Mouse (Mus musculus): ENCODE results near the gene Rbm33.
A peak's percentile ranks its signal among the peaks of the same experiment; 100 is the strongest.

Gene Rbm33

DNA sequence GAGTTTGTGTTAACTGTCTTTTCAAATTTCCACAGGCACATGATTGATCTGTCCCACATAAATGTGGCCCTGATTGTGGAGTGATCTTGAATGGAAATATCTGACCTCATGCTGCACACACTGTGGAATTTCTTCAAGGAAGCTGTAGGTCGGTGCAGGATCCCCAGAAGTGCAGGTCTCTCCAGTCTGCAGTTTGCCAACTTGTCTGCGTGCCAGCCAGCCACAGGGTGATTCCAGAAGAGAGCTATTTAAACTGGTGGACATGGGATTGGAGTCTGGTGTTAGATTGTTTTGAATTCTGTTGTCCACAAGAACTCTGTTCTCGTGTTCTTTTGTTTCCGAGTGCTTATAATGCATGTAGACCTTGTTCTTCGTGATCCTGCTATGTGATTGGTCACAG, 96.6 kb downstream of the Rbm33 start:
- peak in 1 of 2 experiments; percentile 28 for DNase-seq

DNA sequence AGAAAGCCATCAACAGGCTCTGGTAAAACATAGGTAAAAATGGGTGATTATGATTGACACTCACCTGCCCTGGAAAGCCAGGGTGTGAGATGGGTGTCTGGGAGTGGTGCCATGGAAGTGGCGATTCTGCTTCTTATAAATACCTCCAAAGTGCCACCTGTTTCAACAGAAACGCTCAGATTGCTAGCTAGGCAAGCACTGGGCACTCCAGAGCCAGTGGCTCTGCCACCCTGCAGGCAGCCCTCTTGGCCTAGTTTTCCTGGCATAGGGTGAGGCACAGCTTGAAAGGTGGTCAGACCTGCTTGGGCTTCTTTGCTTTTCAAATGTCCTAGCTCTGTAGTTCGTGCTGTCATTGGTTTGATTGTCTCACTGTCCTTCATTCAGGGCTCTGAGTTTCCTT, 97.2 kb downstream of the Rbm33 start:
- DNase-seq: no peak

DNA sequence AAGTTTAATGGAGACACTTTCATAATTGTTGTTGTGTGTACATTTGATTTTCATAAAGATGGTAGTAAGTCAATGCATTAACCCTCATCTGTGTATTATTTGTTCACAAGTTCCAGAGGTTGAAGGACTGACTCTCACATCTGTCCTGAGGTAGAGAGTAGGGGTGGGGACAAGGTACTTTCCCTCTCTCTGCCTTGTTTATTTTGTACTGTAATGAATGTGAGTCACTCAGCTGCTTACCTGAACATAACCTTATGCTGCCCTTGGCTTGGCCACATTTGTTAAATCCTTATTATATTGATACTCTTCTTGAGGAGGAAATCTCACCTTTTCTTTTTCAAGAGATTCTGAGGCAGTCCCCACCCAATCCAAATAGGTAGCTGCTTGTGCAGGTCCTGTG, 99.1 kb downstream of the Rbm33 start:
- no peak for DNase-seq

- DNase-seq: no peak
Observed at GRCm38 (mm10) chr5:28418734-28419133, 101.8 kb downstream of the Rbm33 start.

- DNase-seq: no peak
Observed at GRCm38 (mm10) chr5:28419640-28420265, 102.8 kb downstream of the Rbm33 start.

GRCm38 (mm10) chr5:28423781-28424180, 106.9 kb downstream of the Rbm33 start:
- no peak for DNase-seq

DNA sequence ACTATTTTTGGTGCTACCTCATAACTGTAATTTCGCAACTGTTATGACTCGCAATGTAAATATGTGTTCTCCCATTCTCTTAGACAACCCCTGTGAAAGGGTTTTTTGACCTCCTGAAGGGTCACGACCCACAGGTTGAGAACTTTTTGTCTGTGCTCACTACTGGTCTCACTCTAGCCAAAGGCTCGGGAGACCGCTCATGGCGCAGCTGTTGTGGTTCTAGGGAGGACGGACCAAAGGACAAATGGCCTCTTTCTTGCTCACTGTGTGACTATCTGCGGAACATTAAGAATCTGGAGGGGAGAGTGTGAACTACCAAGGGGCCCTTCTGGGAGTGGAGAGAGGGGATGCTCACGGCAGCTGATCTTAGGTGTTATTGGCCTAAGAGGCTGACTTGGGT, 109.0 kb downstream of the Rbm33 start:
- DNase-seq: no peak

- DNase-seq: no peak
Observed at GRCm38 (mm10) chr5:28450126-28450890, 133.4 kb downstream of the Rbm33 start.

- DNase-seq: peak; percentile 92 to 94
Observed at GRCm38 (mm10) chr5:28451053-28451638, 134.2 kb downstream of the Rbm33 start.

DNA sequence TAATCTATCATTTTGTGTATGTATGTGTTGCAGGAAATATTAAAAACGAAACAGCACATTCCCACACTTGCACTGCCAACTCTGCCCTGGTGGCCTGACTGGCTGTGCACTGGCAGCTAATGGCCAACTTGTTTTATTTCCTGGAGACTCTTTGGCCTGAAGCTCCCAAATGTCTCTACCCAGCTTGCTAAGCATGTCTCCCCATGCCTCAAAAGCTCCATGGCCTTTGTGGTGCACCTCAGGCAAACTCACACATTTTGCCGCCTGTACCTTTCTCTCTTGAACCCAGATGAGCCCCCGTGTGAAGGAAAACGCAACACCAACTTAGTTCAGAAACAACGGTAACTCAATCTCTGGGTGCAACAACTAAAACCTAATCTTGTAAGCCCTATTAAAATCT, 136.2 kb downstream of the Rbm33 start:
- DNase-seq: no peak

GRCm38 (mm10) chr5:28453523-28453922, 136.6 kb downstream of the Rbm33 start:
- DNase-seq: no peak

GRCm38 (mm10) chr5:28454546-28454945, 137.6 kb downstream of the Rbm33 start:
- no peak for DNase-seq

- DNase-seq: no peak
Observed at GRCm38 (mm10) chr5:28455721-28456120, 138.8 kb downstream of the Rbm33 start.

GRCm38 (mm10) chr5:28456366-28456765, 139.4 kb downstream of the Rbm33 start:
- DNase-seq: peak in 1 of 2 experiments; percentile 1

DNA sequence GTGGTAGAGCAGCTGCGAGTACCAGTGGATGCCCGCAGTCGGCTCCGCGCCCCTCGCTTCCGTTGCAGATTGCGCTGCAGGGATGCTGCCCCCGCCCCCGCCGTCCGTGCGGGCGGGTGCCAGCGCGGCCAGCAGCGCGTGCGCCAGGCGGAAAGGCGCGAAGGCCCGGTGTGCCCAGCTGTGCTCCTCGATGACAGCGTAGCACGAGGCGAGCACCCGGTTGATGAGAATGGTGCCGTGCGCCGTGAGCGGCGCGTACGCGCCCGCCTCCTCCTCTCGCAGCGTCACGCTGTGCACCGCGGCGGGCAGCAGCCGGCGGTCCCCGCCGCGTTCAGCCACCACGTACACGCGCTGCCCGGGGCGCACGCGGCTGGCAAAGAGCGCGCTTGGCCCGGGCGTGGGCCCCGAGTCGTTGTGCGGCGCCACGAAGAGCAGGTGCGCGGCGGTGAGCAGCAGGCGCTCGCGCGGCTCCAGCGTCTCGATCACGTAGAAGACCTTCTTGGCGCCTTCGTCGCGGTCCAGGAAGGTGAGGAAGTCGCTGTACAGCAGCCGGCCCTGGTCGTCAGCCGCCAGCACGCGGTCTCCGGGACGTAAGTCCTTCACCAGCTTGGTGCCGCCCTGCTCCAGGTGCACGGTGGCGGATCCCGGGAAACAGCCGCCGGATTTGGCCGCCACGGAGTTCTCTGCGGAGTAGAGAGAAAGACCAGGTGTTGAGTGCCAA, 141.2 kb downstream of the Rbm33 start:
- DNase-seq: peak; percentile 46 to 52

DNA sequence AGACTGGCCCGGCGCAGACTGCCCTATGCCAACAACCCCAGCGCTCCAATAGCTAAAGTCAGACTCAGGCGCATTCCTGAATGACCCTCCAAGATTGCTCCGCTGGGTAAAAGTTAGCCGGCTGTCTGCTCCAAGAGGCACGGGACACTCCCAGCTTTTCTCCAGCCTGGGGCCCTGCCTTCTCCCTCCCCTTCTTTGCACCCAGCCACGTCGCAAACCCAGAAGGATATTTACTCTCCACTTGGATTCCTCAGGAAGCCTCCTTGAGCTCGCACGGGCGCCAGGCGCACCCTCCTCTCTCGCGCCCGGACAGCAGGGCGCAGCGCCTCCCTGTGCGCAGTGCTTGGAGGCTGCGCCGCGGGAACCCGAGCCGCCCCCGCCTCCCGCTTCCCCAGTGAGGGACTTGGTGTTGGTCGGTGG, 141.9 kb downstream of the Rbm33 start:
- peak in 1 of 2 experiments; percentile 14 for DNase-seq

DNA sequence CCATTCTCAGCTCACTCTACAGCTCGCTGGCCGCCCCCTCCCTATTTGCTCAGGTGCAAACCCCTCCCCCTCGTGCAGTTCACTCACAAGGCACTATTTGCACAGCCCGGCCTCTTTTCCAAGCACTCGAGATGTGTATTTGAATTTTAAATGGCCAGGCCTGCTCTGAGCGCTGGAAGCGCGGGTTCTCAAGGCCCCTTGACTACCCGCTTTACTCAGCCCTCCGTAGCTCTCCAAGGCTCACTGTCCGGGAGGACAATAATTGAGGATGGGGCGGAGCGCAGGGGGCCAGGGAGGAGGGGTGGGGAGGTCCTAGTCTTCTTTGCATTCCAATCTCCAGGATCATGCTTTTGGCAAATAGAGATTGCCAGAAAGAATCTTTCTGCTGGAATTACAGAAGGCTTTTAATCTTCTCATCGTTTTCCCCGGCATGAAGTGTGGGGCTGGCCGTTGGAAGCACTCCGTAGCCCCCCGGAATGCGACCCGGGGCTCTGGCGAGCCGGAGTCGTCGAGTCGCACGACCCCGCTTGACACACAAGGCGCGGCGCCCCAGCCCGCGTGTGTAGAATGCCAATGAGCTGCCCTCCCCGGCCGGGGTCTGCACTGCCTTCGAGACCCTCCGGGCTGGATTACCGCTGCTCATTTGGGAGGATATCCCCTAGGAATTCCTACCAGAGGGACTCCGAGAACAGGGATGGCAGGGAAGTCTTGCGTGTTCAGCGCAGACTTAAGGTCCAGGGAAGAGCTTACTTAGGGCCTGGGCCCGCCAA, 142.7 kb downstream of the Rbm33 start:
- peak; percentile 16 to 21 for DNase-seq

GRCm38 (mm10) chr5:28460556-28461350, 143.8 kb downstream of the Rbm33 start:
- peak; percentile 13 to 28 for DNase-seq

DNA sequence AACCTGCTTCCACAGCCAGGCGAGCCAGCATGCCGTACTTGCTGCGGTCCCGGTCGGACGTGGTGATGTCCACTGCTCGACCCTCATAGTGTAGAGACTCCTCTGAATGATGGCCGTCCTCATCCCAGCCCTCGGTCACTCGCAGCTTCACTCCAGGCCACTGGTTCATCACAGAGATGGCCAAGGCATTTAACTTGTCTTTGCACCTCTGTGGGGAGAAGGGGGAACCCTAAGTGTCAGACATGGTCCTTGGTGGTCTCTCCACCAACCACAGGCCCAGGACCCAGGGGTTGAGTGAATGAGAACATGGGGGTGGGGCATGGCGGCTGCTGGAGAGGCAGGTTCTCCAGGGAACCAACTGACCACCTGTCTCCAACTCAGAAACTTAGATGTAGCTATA, 144.5 kb downstream of the Rbm33 start:
- no peak for DNase-seq

DNA sequence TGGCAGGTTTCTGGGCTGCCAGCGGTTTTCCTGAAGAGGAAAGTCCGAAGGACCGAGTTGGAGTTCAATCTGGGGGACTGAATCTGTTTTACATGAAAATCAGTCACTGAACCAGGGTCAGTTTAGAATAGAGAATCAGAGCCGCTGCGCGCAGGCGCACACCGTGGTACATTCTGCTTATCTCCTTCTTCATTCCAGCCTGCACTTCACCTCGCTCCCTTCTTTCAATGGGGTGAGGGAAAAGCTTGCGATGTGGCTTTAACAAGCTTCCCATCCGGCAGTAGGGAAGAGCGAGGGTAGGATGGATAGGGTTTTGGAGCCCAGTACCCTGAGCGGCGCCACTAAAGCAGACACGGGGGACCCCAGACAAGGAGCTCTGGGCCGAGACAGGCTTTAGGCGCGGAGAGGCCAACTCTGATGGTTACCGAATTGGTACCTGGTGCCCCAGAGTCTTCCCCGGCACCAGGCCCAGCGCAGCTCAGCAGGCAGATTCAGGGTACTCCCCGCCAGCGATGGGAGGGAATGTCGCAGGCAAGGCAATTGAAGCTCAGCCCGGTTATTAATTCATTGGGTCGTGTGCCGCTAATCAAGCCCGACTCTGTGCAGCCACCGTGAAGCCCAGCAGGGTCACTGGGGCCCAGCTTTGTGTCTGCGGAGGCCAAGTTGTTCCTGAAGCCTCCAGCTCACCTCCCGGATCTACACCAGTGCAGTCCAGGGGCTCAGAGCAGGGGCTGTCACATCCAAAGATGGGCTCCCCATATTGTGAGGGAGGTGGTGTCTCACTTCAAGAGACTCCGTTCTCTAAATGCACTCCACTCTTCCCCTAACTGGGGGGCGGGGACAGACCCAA, 146.0 kb downstream of the Rbm33 start:
- peak; percentile 31 to 40 for DNase-seq

- DNase-seq: no peak
Observed at GRCm38 (mm10) chr5:28463656-28464055, 146.7 kb downstream of the Rbm33 start.

Data from cerebellum, postnatal 10 days (tissue).